Mouse (Mus musculus): ENCODE results near the gene Olfr701.

The Olfr701 gene

DNA sequence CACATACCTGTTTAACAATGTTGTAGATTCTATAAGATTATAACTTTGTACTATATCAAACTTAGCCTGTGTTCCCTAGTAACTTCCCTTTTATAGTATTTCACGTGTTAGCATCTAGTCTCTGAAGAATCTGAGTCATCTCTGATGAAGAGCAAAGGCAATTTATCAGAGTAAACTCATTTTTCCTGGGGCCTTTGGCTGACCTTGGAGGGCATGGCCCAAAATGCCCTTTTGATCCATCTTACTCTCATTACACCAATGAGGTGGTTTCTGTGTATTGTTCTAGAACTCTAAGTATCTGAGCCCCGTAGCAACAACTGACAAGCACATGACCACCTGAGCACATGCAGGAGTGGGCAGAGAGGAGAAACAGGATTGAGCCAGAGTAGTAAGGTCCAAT lies at the start of gene Olfr701:
Gene Olfr701, plus strand, starts transcription at position 301 of the 400 bp plus-strand sequence.
- no peak for DNase-seq (ENCODE audit: low read depth, low spot score)

DNA sequence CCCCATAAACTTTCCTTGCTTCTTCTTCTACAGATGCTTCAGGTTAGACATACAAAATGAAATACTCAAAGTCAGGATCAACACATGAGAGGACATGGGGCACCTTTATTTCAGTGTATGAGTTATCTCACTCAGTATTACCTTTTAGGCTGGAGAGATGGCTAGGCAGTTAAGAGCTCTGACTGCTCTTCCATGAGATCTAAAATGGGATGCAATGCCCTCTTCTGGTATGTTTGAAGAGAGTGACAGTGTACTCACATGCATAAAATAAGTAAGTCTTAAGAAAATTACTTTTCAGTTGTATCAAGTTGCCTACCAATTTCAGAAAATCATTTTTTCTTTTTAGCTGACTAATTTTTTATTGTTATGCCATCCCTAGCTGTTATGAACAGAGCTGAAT lies 25.6 kb upstream of the Olfr701 start:
- no peak for DNase-seq (ENCODE audit: low read depth, low spot score)

DNA sequence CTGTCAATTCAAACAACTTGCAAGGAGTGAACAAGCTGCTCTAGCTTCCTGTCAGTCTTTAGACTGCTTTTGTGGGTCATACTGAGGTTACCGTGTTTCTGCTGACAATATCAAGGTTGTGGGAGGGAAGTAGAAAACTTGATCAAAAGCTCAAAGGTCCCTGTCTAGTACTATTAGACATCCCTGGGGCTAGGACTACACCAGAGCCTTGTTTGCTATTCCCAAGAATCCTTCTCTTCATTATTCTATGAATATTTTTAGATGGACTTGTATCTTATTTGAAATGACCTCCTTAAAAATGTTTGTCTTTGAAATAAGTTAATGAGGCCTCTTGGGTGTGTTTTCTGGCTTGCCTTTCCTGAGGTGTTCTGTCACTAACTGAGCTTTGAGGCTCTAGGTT lies 20.8 kb upstream of the Olfr701 start, which contains the start of gene Olfr699:
Gene Olfr699, minus strand, starts transcription at position 101 of the 400 bp plus-strand sequence.
- no peak for DNase-seq (ENCODE audit: low read depth, low spot score)

DNA sequence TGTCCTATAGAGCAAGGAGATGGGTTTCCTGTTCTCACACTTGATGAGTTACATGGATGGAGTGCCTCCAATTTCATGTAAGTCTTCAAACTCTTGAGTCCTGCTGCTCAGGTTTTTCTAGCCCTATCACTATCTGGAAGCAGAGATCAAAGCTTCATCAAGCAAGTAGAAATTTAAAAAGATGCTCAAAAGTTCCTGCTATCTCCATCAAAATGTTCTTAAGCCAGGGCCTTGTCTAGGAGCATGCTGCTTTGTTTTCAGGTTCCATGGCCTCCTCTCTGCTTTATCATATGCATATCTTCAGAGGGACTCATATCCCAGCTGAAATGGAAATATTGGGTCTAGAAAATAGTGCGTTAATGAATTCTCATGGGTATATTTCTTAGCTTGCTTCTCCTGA lies 5.2 kb upstream of the Olfr701 start, which contains the start of gene Olfr700:
Gene Olfr700, minus strand, starts transcription at position 101 of the 400 bp plus-strand sequence.
- no peak for DNase-seq (ENCODE audit: low read depth, low spot score)

DNA sequence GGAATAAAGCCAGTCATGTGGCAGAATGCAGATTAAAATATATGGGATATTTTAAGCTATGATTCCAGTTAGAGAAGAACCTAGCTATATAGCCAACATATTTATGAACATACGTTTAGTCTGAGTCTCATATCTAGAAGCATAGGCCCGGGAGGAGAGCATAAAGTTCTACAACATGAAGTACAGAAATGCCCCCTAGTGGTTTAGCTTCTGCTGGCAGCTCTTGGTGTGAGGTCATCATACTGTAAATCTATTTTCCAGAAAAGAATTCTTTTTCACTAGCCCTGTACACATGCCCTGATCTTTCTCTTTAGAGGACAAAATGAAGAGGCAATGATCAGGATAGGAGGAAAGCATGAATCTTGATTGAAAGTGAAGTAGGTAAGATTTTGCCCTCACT lies 1.8 kb downstream of the Olfr701 start:
- DNase-seq (ENCODE audit: low read depth, low spot score), result peak; percentile 15

DNA sequence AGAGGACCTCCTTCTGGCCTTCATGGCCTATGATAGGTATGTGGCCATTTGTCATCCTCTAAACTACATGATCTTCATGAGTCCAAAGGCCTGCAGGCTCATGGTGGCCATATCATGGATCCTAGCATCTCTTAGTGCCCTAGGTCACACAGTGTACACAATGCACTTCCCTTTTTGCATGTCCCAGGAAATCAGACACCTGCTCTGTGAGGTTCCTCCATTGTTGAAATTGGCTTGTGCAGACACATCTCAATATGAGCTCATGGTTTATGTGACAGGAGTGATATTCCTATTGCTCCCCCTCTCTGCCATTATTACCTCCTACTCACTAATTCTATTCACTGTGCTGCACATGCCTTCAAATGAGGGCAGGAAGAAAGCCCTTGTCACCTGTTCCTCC lies 4.5 kb downstream of the Olfr701 start:
- DNase-seq (ENCODE audit: low read depth, low spot score), result no peak

DNA sequence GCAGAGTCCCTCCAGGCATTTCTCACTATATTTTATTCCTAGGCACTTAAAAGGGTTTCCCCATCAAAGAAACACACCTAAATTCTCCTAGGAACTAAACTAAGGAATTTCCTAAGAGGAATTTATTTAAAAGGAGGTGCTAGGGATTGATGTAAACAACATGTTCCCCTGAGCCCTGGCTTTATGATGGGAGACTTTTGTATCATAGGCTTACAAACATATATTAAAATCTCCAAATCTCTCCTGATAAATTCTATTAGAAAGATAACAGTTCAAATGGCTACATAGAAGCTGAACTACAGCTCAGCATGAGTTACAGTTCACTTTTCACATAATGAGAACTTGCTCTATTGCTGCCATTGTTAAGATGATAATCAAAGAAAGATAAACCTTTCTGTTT lies 19.9 kb downstream of the Olfr701 start, which contains the start of gene Olfr702:
Gene Olfr702, minus strand, starts transcription at position 101 of the 400 bp plus-strand sequence.
- DNase-seq (ENCODE audit: low read depth, low spot score), result no peak

DNA sequence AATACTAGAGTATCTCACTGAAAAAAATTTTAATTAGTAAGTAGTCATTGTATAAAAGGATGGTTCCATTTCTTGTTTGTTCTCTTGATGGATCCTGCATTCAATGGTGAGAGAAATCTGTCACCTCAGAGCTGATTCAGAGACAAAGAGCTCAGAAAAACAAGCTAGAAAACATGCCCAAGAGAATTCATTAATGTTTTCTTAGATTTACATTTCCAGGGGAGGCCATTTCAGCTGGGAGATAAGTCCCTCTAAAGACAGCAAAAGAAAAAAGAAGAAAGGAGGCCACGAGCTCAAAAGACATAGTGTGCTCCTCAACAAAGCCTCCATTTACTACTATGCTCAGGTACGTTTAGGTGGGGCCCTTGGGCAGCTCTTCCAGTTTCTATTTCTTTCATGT lies 29.1 kb downstream of the Olfr701 start, which contains the start of gene Olfr703:
Gene Olfr703, plus strand, starts transcription at position 301 of the 400 bp plus-strand sequence.
- DNase-seq (ENCODE audit: low read depth, low spot score), result no peak

DNA sequence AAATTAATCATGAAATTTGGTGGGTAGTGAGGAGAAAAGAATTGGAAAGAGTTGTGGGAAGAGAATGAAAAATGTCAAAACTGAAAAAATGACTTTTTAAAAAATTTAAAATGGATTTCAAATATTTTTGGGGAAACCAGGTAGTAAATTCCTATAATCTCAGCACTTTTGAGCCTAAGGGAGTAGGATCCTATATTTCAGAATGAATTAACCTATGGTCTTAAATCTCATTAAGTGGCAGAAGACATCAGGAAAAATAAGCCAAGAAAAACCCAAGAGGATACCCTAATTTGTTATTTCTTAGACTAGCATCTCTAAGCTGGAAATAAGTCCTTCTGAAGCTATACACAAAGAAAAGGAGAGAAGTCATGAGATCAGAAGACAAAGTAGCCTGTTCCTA lies 49.0 kb downstream of the Olfr701 start, which contains the start of gene Olfr704:
Gene Olfr704, plus strand, starts transcription at position 301 of the 400 bp plus-strand sequence.
- DNase-seq (ENCODE audit: low read depth, low spot score), result no peak
